In genomic region chr6:122800640-122801300, GRCm38 (mm10) we compare ENCODE assay signal across 8 mouse cellular contexts. TPM values are rescaled to one million over a fixed set of nuclear protein-coding genes. Genes with fewer than 3 reads are reported as not detected.
DNase-seq lines count a peak whose midpoint lies in the region; ATAC-seq lines count a peak whose summit lies in the region.

No protein-coding gene starts in this region.

- peak overlapping the region; percentile 43 for H3K9ac ChIP-seq in neural tube, embryonic 11.5 days (ENCODE audit: low read length)
- peak overlapping the region; percentile 65; the same call in 1 of the 2 replicates for H3K9ac ChIP-seq in hindbrain, embryonic 12.5 days

- DNase-seq in cerebellum, adult 9-11 months = peak; percentile 40
- DNase-seq in cerebellum, adult 11 months = no peak
- DNase-seq in neural tube, embryonic 11.5 days (ENCODE audit: low spot score) = no peak
- DNase-seq in neural tube, embryonic 10.5 days (ENCODE audit: extremely low spot score, low spot score) = no peak
- no peak for DNase-seq in thymus, postnatal 36 days

- H3K27me3 ChIP-seq in neural tube, embryonic 11.5 days (ENCODE audit: control insufficient read depth, insufficient read depth, low read length) = 0 out of 2 replicates have a peak, but pooled peaks cover 11% of the 10 kb centered on the region
- peaks cover 26% of the 10 kb centered on the region for H3K27me3 ChIP-seq in hindbrain, embryonic 12.5 days

- 0 out of 2 replicates have a peak, but pooled peaks cover 2% of the 10 kb centered on the region for H3K4me1 ChIP-seq in neural tube, embryonic 11.5 days (ENCODE audit: control insufficient read depth, insufficient read depth, low read length)
- 0 out of 2 replicates have a peak, but pooled peaks cover 6% of the 10 kb centered on the region for H3K4me1 ChIP-seq in hindbrain, embryonic 12.5 days

- H3K4me2 ChIP-seq in neural tube, embryonic 11.5 days (ENCODE audit: low read depth) = peak overlapping the region; percentile 65
- peak overlapping the region; percentile 72 for H3K4me2 ChIP-seq in hindbrain, embryonic 12.5 days (replicated peaks)

- no peak overlapping the region for H3K27ac ChIP-seq in neural tube, embryonic 11.5 days (ENCODE audit: low read depth, low read length)
- no peak overlapping the region for H3K27ac ChIP-seq in hindbrain, embryonic 12.5 days

- 38% methylated on average over 10 of the region's 10 CpGs for WGBS in neural tube, embryonic 11.5 days
- WGBS in hindbrain, embryonic 12.5 days = 44% methylated on average over 10 of the region's 10 CpGs

- ATAC-seq in neural tube, embryonic 11.5 days (ENCODE audit: insufficient read depth, low FRiP score, low TSS enrichment) = no peak
- no peak for ATAC-seq in hindbrain, embryonic 12.5 days (ENCODE audit: low FRiP score)
- peak; percentile 16 for ATAC-seq in megakaryocyte progenitor cell, adult 5-6 weeks (replicated peaks; ENCODE audit: poor library complexity)
- ATAC-seq in CD4-positive, CD25-positive, alpha-beta regulatory T cell, adult 4 months = no peak

- peak overlapping the region; percentile 50 for H3K4me3 ChIP-seq in neural tube, embryonic 11.5 days (ENCODE audit: low read depth, low read length)
- peak overlapping the region; percentile 51 for H3K4me3 ChIP-seq in hindbrain, embryonic 12.5 days

- H3K9me3 ChIP-seq in neural tube, embryonic 11.5 days (ENCODE audit: control insufficient read depth, low read length) = no peaks in the 10 kb centered on the region
- no peaks in the 10 kb centered on the region for H3K9me3 ChIP-seq in hindbrain, embryonic 12.5 days (replicated peaks)

- no peaks in the 10 kb centered on the region for H3K36me3 ChIP-seq in neural tube, embryonic 11.5 days (ENCODE audit: control insufficient read depth, insufficient read depth, low read length)
- no peaks in the 10 kb centered on the region for H3K36me3 ChIP-seq in hindbrain, embryonic 12.5 days

RNA-seq across cellular contexts. Expression of gene Slc2a3, which starts 0.7 kb away (rescaled TPM):
- 31.1 and 39.5 TPM in 2 replicates for polyA plus RNA-seq in neural tube, embryonic 11.5 days (2014; fragmentation: Nextera tagmentation; extraction: Ambion mirVana)
- polyA plus RNA-seq in hindbrain, embryonic 12.5 days (2016; fragmentation: Nextera tagmentation; extraction: Ambion mirVana) = 24.7 and 25.3 TPM in 2 replicates
- 7.0 and 10.0 TPM in 2 replicates for total RNA-seq in megakaryocyte progenitor cell, adult 5-6 weeks (2015)
- 12.4 and 13.9 TPM in 2 replicates for total RNA-seq in megakaryocyte progenitor cell, adult 5-6 weeks (2017)
- 100 to 1,000 TPM; 103 to 138 TPM for polyA plus RNA-seq in CD4-positive, CD25-positive, alpha-beta regulatory T cell, adult 4 months (2017; shearing (Covaris generic))

RNA-seq across cellular contexts. Expression of gene Foxj2, which starts 18.9 kb away (rescaled TPM):
- polyA plus RNA-seq in neural tube, embryonic 11.5 days (2014; fragmentation: Nextera tagmentation; extraction: Ambion mirVana) = 4.8 and 5.1 TPM in 2 replicates
- 6.1 and 6.9 TPM in 2 replicates for polyA plus RNA-seq in hindbrain, embryonic 12.5 days (2016; fragmentation: Nextera tagmentation; extraction: Ambion mirVana)
- total RNA-seq in megakaryocyte progenitor cell, adult 5-6 weeks (2015) = 9.9 and 10.3 TPM in 2 replicates
- 3.0 and 3.5 TPM in 2 replicates for total RNA-seq in megakaryocyte progenitor cell, adult 5-6 weeks (2017)
- 1 to 10 TPM; 8.5 to 9.2 TPM for polyA plus RNA-seq in CD4-positive, CD25-positive, alpha-beta regulatory T cell, adult 4 months (2017; shearing (Covaris generic))

RNA-seq across cellular contexts. Expression of gene C3ar1, which starts 55.2 kb away (rescaled TPM):
- 1.8 and 2.1 TPM in 2 replicates for polyA plus RNA-seq in neural tube, embryonic 11.5 days (2014; fragmentation: Nextera tagmentation; extraction: Ambion mirVana)
- polyA plus RNA-seq in hindbrain, embryonic 12.5 days (2016; fragmentation: Nextera tagmentation; extraction: Ambion mirVana) = 2.0 and 2.2 TPM in 2 replicates
- total RNA-seq in megakaryocyte progenitor cell, adult 5-6 weeks (2015) = 0.05 TPM in 1 of 2 replicates, not detected in the other
- total RNA-seq in megakaryocyte progenitor cell, adult 5-6 weeks (2017) = not detected in 2 replicates
- under 1 TPM; 0.18 to 0.27 TPM for polyA plus RNA-seq in CD4-positive, CD25-positive, alpha-beta regulatory T cell, adult 4 months (2017; shearing (Covaris generic))
